25 mouse cellular contexts compared by ENCODE assay signal in genomic region chr5:105667411-105667810, GRCm38 (mm10). TPM values are rescaled to one million over a fixed set of nuclear protein-coding genes. Genes with fewer than 3 reads are reported as not detected.
A peak's percentile ranks its signal among the peaks of the same experiment; 100 is the strongest.
DNase-seq lines count a peak whose midpoint lies in the region; ATAC-seq and TF ChIP-seq lines count a peak whose summit lies in the region.
"Had no signal": no experiment of that assay in that cellular context is flagged by ENCODE, and none has a peak within 500 bp of the region (broad histone marks: within the 10 kb centered on the region; RNA-seq: fewer than 3 reads in every experiment).

No protein-coding gene starts in this region.

- H3K36me3 ChIP-seq in heart, embryonic 12.5 days, result no peaks in the 10 kb centered on the region
- H3K36me3 ChIP-seq in lung, postnatal 0 days (ENCODE audit: insufficient read depth, low read length), result no peaks in the 10 kb centered on the region
- H3K36me3 ChIP-seq: embryonic facial prominence, embryonic 10.5 days; embryonic facial prominence, embryonic 13.5 days; forebrain, embryonic 12.5 days; forebrain, embryonic 15.5 days; heart, embryonic 10.5 days had no signal

- no peak overlapping the region for H3K4me3 ChIP-seq in heart, embryonic 12.5 days
- H3K4me3 ChIP-seq in lung, postnatal 0 days (ENCODE audit: low read depth, low read length), result no peak overlapping the region
- H3K4me3 ChIP-seq: embryonic facial prominence, embryonic 10.5 days; embryonic facial prominence, embryonic 13.5 days; erythroblast, embryonic 14.5 days; forebrain, embryonic 12.5 days; forebrain, embryonic 15.5 days; heart, embryonic 10.5 days had no signal

- TF ChIP-seq EP300 in lung, postnatal 0 days (IDR thresholded peaks at IDR 0.05), result no peak

- TF ChIP-seq CTCF in lung, postnatal 0 days (IDR thresholded peaks at IDR 0.05), result no peak

- no peaks in the 10 kb centered on the region for H3K27me3 ChIP-seq in heart, embryonic 12.5 days (replicated peaks)
- no peaks in the 10 kb centered on the region for H3K27me3 ChIP-seq in lung, postnatal 0 days (replicated peaks; ENCODE audit: insufficient read depth, low read length)
- H3K27me3 ChIP-seq: embryonic facial prominence, embryonic 13.5 days; forebrain, embryonic 12.5 days; forebrain, embryonic 15.5 days had no signal

- DNase-seq in heart, adult 11 months, result peak; percentile 94
- no peak for DNase-seq in heart, postnatal 36 days
- DNase-seq in heart, postnatal 25 days (ENCODE audit: low spot score), result peak; percentile 22
- DNase-seq in lung, postnatal 0 days (ENCODE audit: low spot score), result peak; percentile 53
- DNase-seq in lung, postnatal 14 days, result no peak
- DNase-seq: adrenal gland, adult 8-10 months; adrenal gland, postnatal 25 days; cerebellum, adult 11-12 months; cerebellum, adult 8-10 months; cerebellum, postnatal 10 days; cerebellum, postnatal 36 days; embryo, embryonic 11 days; gastrocnemius, postnatal 25 days had no signal

- no peak overlapping the region for H3K4me2 ChIP-seq in heart, embryonic 12.5 days
- no peak overlapping the region for H3K4me2 ChIP-seq in lung, postnatal 0 days (replicated peaks; ENCODE audit: low read depth, low read length)
- H3K4me2 ChIP-seq: embryonic facial prominence, embryonic 13.5 days; forebrain, embryonic 12.5 days; forebrain, embryonic 15.5 days; hindbrain, embryonic 14.5 days had no signal

- no peak overlapping the region for H3K27ac ChIP-seq in heart, embryonic 12.5 days (ENCODE audit: poor library complexity, severe bottlenecking)
- no peak overlapping the region for H3K27ac ChIP-seq in lung, postnatal 0 days (ENCODE audit: low read length)
- H3K27ac ChIP-seq: embryonic facial prominence, embryonic 10.5 days; embryonic facial prominence, embryonic 13.5 days; forebrain, embryonic 12.5 days; forebrain, embryonic 15.5 days; heart, embryonic 10.5 days; hindbrain, embryonic 14.5 days; hindbrain, postnatal 0 days had no signal

- WGBS in heart, embryonic 12.5 days, result 84% methylated on average over 6 of the region's 6 CpGs
- 80% methylated on average over 6 of the region's 6 CpGs for WGBS in lung, postnatal 0 days

- H3K4me1 ChIP-seq in heart, embryonic 12.5 days (replicated peaks), result peaks cover 6% of the 10 kb centered on the region; the same call in 1 of the 2 replicates
- no peaks in the 10 kb centered on the region for H3K4me1 ChIP-seq in lung, postnatal 0 days (ENCODE audit: insufficient read depth, low read depth, low read length)
- H3K4me1 ChIP-seq: embryonic facial prominence, embryonic 13.5 days; forebrain, embryonic 12.5 days; forebrain, embryonic 15.5 days had no signal

- H3K9me3 ChIP-seq in heart, embryonic 12.5 days (replicated peaks), result no peaks in the 10 kb centered on the region
- H3K9me3 ChIP-seq in lung, postnatal 0 days (ENCODE audit: low read length), result no peaks in the 10 kb centered on the region
- H3K9me3 ChIP-seq: embryonic facial prominence, embryonic 10.5 days; embryonic facial prominence, embryonic 13.5 days; forebrain, embryonic 12.5 days; forebrain, embryonic 15.5 days; heart, embryonic 10.5 days had no signal

- no peak overlapping the region for H3K9ac ChIP-seq in heart, embryonic 12.5 days
- no peak overlapping the region for H3K9ac ChIP-seq in lung, postnatal 0 days (replicated peaks; ENCODE audit: low read depth)
- H3K9ac ChIP-seq: embryonic facial prominence, embryonic 13.5 days; forebrain, embryonic 12.5 days; forebrain, embryonic 15.5 days; hindbrain, embryonic 14.5 days had no signal

- intact Hi-C loops in heart, postnatal 36 days (cut with DNase I), result no loop called here
- intact Hi-C loops in heart, postnatal 25 days (cut with DNase I), result no loop called here

- no peak for ATAC-seq in heart, embryonic 12.5 days (ENCODE audit: insufficient number of reproducible peaks, low FRiP score)
- peak; percentile 47 for ATAC-seq in lung, postnatal 0 days
- ATAC-seq: activated CD4-positive, CD25-positive, alpha-beta regulatory T cell, adult 4 months; forebrain, embryonic 15.5 days; hindbrain, postnatal 0 days; inflammation-experienced regulatory T-cells, adult 6 months; intestine, embryonic 16.5 days had no signal

RNA-seq across cellular contexts. Expression of gene Lrrc8d, which starts 32.4 kb away (rescaled TPM):
- total RNA-seq in heart, postnatal 36 days (2021), result 1 to 10 TPM; 8.6 to 9.8 TPM
- 10 to 100 TPM in 1 of 2 experiments, 1 to 10 TPM in 1; 7.8 to 13.0 TPM for total RNA-seq in heart, postnatal 25 days (2021)
- polyA plus RNA-seq in heart, embryonic 12.5 days (2016; fragmentation: Nextera tagmentation; extraction: Ambion mirVana), result 10.5 and 10.7 TPM in 2 replicates
- polyA plus RNA-seq in lung, postnatal 0 days (2015; fragmentation: Nextera tagmentation; extraction: Ambion mirVana), result 20.5 and 23.2 TPM in 2 replicates

Comparison
In these comparisons a context has a peak if more than half of its experiments do, and no peak if none do; other contexts are left out.
1. DNase-seq: peak in heart, adult 11 months (single experiment), heart, postnatal 25 days (single experiment) and lung, postnatal 0 days (single experiment); none in heart, postnatal 36 days (0 of 2) and lung, postnatal 14 days (single experiment).